In genomic region chr11:84959701-84960181, GRCm38 (mm10) we compare ENCODE assay signal across 9 mouse cellular contexts. TPM values are rescaled to one million over a fixed set of nuclear protein-coding genes. Genes with fewer than 3 reads are reported as not detected.
DNase-seq lines count a peak whose midpoint lies in the region; ATAC-seq and TF ChIP-seq lines count a peak whose summit lies in the region.
"Had no signal": no experiment of that assay in that cellular context is flagged by ENCODE, and none has a peak within 500 bp of the region (broad histone marks: within the 10 kb centered on the region; RNA-seq: fewer than 3 reads in every experiment).

No protein-coding gene starts in this region.

- H3K9ac ChIP-seq in liver, adult 2 months (ENCODE audit: low read depth, low read length): no peak overlapping the region
- no peak overlapping the region for H3K9ac ChIP-seq in liver, postnatal 0 days (replicated peaks)
- no peak overlapping the region for H3K9ac ChIP-seq in intestine, embryonic 16.5 days (ENCODE audit: low read depth, low read length)
- H3K9ac ChIP-seq: embryonic facial prominence, embryonic 15.5 days had no signal

- intact Hi-C loops in left cerebral cortex, postnatal 25 days (cut with DNase I): no loop called here

- H3K27me3 ChIP-seq in liver, adult 2 months (ENCODE audit: control insufficient read depth, insufficient read depth, low read length): peaks cover 4% of the 10 kb centered on the region; the same call in 1 of the 2 replicates
- H3K27me3 ChIP-seq in liver, postnatal 0 days (ENCODE audit: insufficient read depth, low read length): peaks cover 45% of the 10 kb centered on the region
- peaks cover 35% of the 10 kb centered on the region for H3K27me3 ChIP-seq in intestine, embryonic 16.5 days (replicated peaks; ENCODE audit: control insufficient read depth, insufficient read depth, low read length)

- H3K4me1 ChIP-seq in liver, adult 2 months (ENCODE audit: control insufficient read depth, insufficient read depth, low read length): peaks cover 3% of the 10 kb centered on the region; the same call in 1 of the 2 replicates
- H3K4me1 ChIP-seq in liver, postnatal 0 days (ENCODE audit: insufficient read depth): peaks cover 7% of the 10 kb centered on the region; the same call in 1 of the 2 replicates
- H3K4me1 ChIP-seq in intestine, embryonic 16.5 days (ENCODE audit: control insufficient read depth, insufficient read depth, low read length): peaks cover 13% of the 10 kb centered on the region

- no peak for TF ChIP-seq EP300 in liver, postnatal 0 days (IDR thresholded peaks at IDR 0.05; ENCODE audit: low read depth)

- DNase-seq in liver, adult 2 months (ENCODE audit: extremely low read depth, low read depth, low spot score): peak; percentile 41
- no peak for DNase-seq in liver, postnatal 0 days
- peak; percentile 75 for DNase-seq in embryo, embryonic 9.5 days (ENCODE audit: extremely low spot score)
- peak; percentile 41 to 45 for DNase-seq in lung, postnatal 4 days
- DNase-seq in left cerebral cortex, postnatal 25 days (ENCODE audit: low spot score in 2 of 2): no peak
- DNase-seq in layer of hippocampus, adult 18-20 months (ENCODE audit: low spot score in 2 of 2): no peak
- no peak for DNase-seq in ovary, postnatal 14 days (ENCODE audit: low spot score)

- H3K4me3 ChIP-seq in liver, adult 2 months (ENCODE audit: insufficient read depth, low read depth, low read length): no peak overlapping the region
- H3K4me3 ChIP-seq in liver, postnatal 0 days (ENCODE audit: low read depth, low read length): no peak overlapping the region
- no peak overlapping the region for H3K4me3 ChIP-seq in intestine, embryonic 16.5 days (ENCODE audit: low read length)
- H3K4me3 ChIP-seq: embryonic facial prominence, embryonic 15.5 days had no signal

- H3K36me3 ChIP-seq in liver, adult 2 months (ENCODE audit: control insufficient read depth, insufficient read depth, low read length): no peaks in the 10 kb centered on the region
- H3K36me3 ChIP-seq in liver, postnatal 0 days (replicated peaks; ENCODE audit: insufficient read depth, low read length): no peaks in the 10 kb centered on the region
- no peaks in the 10 kb centered on the region for H3K36me3 ChIP-seq in intestine, embryonic 16.5 days (ENCODE audit: control insufficient read depth, insufficient read depth, low read length)
- H3K36me3 ChIP-seq: embryonic facial prominence, embryonic 15.5 days had no signal

- no peak for TF ChIP-seq POLR2A in liver, adult 2 months (IDR thresholded peaks at IDR 0.05; ENCODE audit: extremely low read depth, insufficient read depth, low read length)

- no peaks in the 10 kb centered on the region for H3K9me3 ChIP-seq in liver, postnatal 0 days (ENCODE audit: low read length)
- H3K9me3 ChIP-seq in intestine, embryonic 16.5 days (ENCODE audit: control insufficient read depth, low read length): no peaks in the 10 kb centered on the region
- H3K9me3 ChIP-seq: embryonic facial prominence, embryonic 15.5 days had no signal

- H3K4me2 ChIP-seq in liver, postnatal 0 days (ENCODE audit: low read depth, low read length): no peak overlapping the region
- H3K4me2 ChIP-seq in intestine, embryonic 16.5 days (ENCODE audit: low read depth, low read length): no peak overlapping the region
- H3K4me2 ChIP-seq: embryonic facial prominence, embryonic 15.5 days had no signal

- ATAC-seq in liver, postnatal 0 days: no peak
- ATAC-seq in intestine, embryonic 16.5 days: peak; percentile 46; the same call in 1 of the 2 replicates

- H3K27ac ChIP-seq in liver, adult 2 months (replicated peaks; ENCODE audit: insufficient read depth, low read depth, low read length): no peak overlapping the region
- no peak overlapping the region for H3K27ac ChIP-seq in liver, postnatal 0 days (ENCODE audit: low read depth)
- no peak overlapping the region for H3K27ac ChIP-seq in intestine, embryonic 16.5 days (ENCODE audit: low read length)
- H3K27ac ChIP-seq: embryonic facial prominence, embryonic 15.5 days had no signal

- no peaks in the 10 kb centered on the region for H3K79me2 ChIP-seq in liver, adult 2 months (ENCODE audit: control insufficient read depth, insufficient read depth, low read length)

- no peak for TF ChIP-seq CTCF in liver, adult 2 months (IDR thresholded peaks at IDR 0.05; ENCODE audit: low read depth, low read length)
- no peak for TF ChIP-seq CTCF in liver, postnatal 0 days (IDR thresholded peaks at IDR 0.05; ENCODE audit: low read depth)

- WGBS in liver, adult 2 months: 35% methylated on average over 9 of the region's 9 CpGs
- 17% methylated on average over 9 of the region's 9 CpGs for WGBS in liver, postnatal 0 days (ENCODE audit: insufficient replicate concordance)
- WGBS in intestine, embryonic 16.5 days: 8% methylated on average over 9 of the region's 9 CpGs

RNA-seq across cellular contexts. Expression of gene Car4, which starts 2.2 kb away (rescaled TPM):
- not detected in 2 replicates for total RNA-seq in liver, adult 2 months (2014; rRNA removed)
- 0.09 and 0.13 TPM in 2 replicates for polyA plus RNA-seq in liver, adult 2 months (2012; rRNA removed)
- not detected in 2 replicates for polyA plus RNA-seq in liver, postnatal 0 days (2015; fragmentation: Nextera tagmentation; extraction: Ambion mirVana)
- polyA plus RNA-seq in intestine, embryonic 16.5 days (2015; fragmentation: Nextera tagmentation; extraction: Ambion mirVana): 0.15 and 0.32 TPM in 2 replicates
- 10 to 100 TPM; 83.2 to 87.7 TPM for total RNA-seq in left cerebral cortex, postnatal 25 days (2021)
- total RNA-seq in layer of hippocampus, adult 18-20 months (2021): 10 to 100 TPM; 65.3 to 71.2 TPM

RNA-seq across cellular contexts. Expression of gene Znhit3, which starts 43.6 kb away (rescaled TPM):
- total RNA-seq in liver, adult 2 months (2014; rRNA removed): 10.0 and 10.3 TPM in 2 replicates
- polyA plus RNA-seq in liver, adult 2 months (2012; rRNA removed): 4.3 and 5.4 TPM in 2 replicates
- 20.1 and 21.8 TPM in 2 replicates for polyA plus RNA-seq in liver, postnatal 0 days (2015; fragmentation: Nextera tagmentation; extraction: Ambion mirVana)
- polyA plus RNA-seq in intestine, embryonic 16.5 days (2015; fragmentation: Nextera tagmentation; extraction: Ambion mirVana): 43.6 and 49.6 TPM in 2 replicates
- 10 to 100 TPM; 29.3 to 35.4 TPM for total RNA-seq in left cerebral cortex, postnatal 25 days (2021)
- 10 to 100 TPM; 29.3 to 30.0 TPM for total RNA-seq in layer of hippocampus, adult 18-20 months (2021)

Comparison
In these comparisons a context has a peak if more than half of its experiments do, and no peak if none do; other contexts are left out.
1. DNase-seq: peak in liver, adult 2 months (single experiment), embryo, embryonic 9.5 days (single experiment) and lung, postnatal 4 days (2 of 2); none in liver, postnatal 0 days (single experiment), left cerebral cortex, postnatal 25 days (0 of 2), layer of hippocampus, adult 18-20 months (0 of 2) and ovary, postnatal 14 days (single experiment).
2. RNA of gene Car4, which starts 2.2 kb away (total RNA-seq): 83.2 to 87.7 TPM in left cerebral cortex, postnatal 25 days and 65.3 to 71.2 TPM in layer of hippocampus, adult 18-20 months; not detected in liver, adult 2 months; every median in the first group is over 10 times any median in the second.